Comparison of ENCODE assay signal across 7 mouse cellular contexts in the genomic region with DNA sequence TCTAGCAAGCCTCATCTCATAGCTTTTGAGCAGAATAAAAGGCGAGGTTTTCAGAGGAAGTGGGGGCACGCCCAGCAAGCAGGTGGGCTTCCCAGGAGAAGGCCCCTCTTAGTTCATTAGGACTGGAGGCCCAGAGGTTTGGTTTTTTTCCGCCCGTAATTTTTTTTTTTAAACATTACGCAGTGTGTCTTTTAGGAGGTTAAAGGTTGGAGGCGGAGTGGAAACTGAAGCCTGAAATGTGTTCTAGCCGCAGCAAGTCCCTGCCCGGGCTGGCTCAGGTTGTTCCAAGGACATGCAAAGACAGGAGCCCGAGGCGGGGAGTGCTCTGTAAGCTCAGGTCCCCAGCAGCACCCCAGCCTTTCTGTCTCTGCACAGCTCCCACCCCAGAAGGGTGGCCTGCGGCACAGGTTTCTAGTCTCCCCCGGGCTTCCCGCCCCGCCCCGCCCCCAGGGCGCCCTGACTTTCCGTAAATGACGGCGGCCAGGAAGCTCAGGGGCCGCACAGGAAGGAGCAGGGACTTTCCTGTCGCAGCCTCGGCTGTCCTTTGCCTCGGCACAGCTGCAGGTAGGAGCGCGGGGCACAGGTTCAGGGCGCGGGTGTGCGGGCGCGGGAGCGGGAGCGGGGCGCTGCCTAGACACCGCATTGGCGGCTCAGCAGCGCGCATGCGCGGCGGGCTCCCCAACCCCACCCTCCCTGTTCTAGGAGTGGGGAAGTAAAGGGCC. TPM values are rescaled to one million over a fixed set of nuclear protein-coding genes. Genes with fewer than 3 reads are reported as not detected.
DNase-seq lines count a peak whose midpoint lies in the region; ATAC-seq and TF ChIP-seq lines count a peak whose summit lies in the region.

A gene (plus strand): TSS at position 277 of the 722 bp plus-strand sequence.

- no peaks in the 10 kb centered on the region for H3K9me3 ChIP-seq in lung, embryonic 14.5 days (ENCODE audit: low read depth, low read length)

- peak within 1 kb of the TSS; percentile 68 for H3K9ac ChIP-seq in lung, embryonic 14.5 days

- peak; percentile 38; the same call in 1 of the 2 replicates for ATAC-seq in lung, embryonic 14.5 days (ENCODE audit: insufficient read depth)

- no peaks in the 10 kb centered on the region for H3K36me3 ChIP-seq in lung, embryonic 14.5 days (ENCODE audit: insufficient read depth)

- no peaks in the 10 kb centered on the region for H3K4me1 ChIP-seq in lung, embryonic 14.5 days (ENCODE audit: insufficient read depth)

- H3K27ac ChIP-seq in lung, embryonic 14.5 days (ENCODE audit: low read depth): peak within 1 kb of the TSS; percentile 59

- H3K4me3 ChIP-seq in lung, embryonic 14.5 days (ENCODE audit: low read depth, low read length): peak within 1 kb of the TSS; percentile 61

- H3K27me3 ChIP-seq in lung, embryonic 14.5 days (ENCODE audit: insufficient read depth, low read length): peaks cover 39% of the 10 kb centered on the region

- H3K4me2 ChIP-seq in lung, embryonic 14.5 days: peak within 1 kb of the TSS; percentile 84

- no peak for TF ChIP-seq CTCF in lung, embryonic 14.5 days (IDR thresholded peaks at IDR 0.05; ENCODE audit: low read depth)

- peak; percentile 55 to 58 for DNase-seq in CD8-positive naive resting alpha-beta T cell, adult 2 months (ENCODE audit: low read depth in 2 of 2, low spot score in 2 of 2)
- DNase-seq in T-cell, adult 2 months (ENCODE audit: low spot score): peak; percentile 72
- DNase-seq in cerebellum, postnatal 25 days: peak; percentile 79 to 85
- DNase-seq in heart, adult 9 months (ENCODE audit: low spot score in 2 of 2): peak; percentile 64 to 70
- peak; percentile 52 to 54 for DNase-seq in kidney, adult 8-10 months
- DNase-seq in lung, embryonic 14.5 days: peak; percentile 74
- peak; percentile 72 for DNase-seq in retina, embryonic 14.5 days (ENCODE audit: low spot score)

- WGBS in lung, embryonic 14.5 days: 2% methylated on average over 40 of the region's 40 CpGs

RNA-seq across cellular contexts. Expression of the gene that starts here (rescaled TPM):
- polyA plus RNA-seq in lung, embryonic 14.5 days (2014; fragmentation: Nextera tagmentation; extraction: Ambion mirVana): 7.2 and 7.8 TPM in 2 replicates

Comparison
In these comparisons a context has a peak if more than half of its experiments do, and no peak if none do; other contexts are left out.
1. Peak in every context shown above with its lines: DNase-seq, ATAC-seq, H3K4me3 ChIP-seq and H3K27ac ChIP-seq.